Mouse (Mus musculus) cerebellum, adult 11 months (tissue): ENCODE measurements around the gene Ikbkg.
"Not testable (repeated sequence)": the region's sequence is repeated elsewhere in the genome, so short reads cannot be mapped to it uniquely, and the experiment has no call there.

ENCODE experiments used
- DNase-seq: peaks from one replicate; pipeline ENCODE4 v3.0.0; 2022

The Ikbkg gene

DNA sequence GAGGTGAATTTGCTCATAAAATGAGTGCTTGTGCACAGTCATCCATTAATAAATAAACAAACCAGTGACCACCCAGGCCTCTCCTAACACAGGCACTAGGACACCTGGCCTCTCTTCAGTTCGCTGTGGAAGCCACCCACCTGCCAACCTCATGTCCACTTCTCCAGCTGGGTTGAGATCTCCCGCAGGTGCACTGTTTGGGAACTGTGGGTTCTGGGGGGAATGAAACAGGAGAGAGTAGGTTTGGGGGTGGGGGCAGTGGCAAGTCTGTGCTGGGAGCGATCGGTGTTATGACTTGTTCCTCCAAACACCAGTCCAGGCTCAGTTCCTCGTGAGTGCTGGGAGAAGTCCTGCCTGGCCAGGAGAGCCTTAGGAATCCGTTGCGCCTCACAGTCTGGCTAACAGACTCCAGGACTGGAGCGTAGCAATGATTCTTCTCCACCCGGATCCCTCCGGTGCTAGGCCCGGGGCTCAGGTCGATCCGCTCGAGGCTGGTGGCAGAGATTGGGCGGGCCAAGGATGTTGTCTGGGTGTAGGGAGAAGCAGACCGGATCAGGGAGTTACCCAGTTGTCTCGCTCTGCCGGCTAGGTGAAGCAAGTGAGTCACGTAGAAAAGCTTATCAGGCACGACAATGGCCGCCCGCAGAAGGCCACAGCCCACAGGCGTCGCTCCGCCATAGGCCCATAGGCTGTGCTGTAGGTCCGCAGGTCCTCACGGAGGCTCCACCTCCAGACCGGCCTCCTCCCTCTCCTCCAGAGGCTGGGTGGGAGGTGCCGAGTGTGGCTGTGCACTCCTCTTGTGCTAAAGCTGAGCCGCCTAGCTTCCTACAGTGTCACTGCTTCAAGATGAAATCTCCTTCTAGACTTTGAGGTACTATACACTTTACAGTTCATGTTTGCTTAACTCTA, at the start of gene Ikbkg, which contains the start of gene Fam3a:
Ikbkg (plus strand) TSS at position 756 of the 909 bp plus-strand sequence.
Fam3a (minus strand) TSS at position 738 of the 909 bp plus-strand sequence.
- peak; percentile 74 for DNase-seq

DNA sequence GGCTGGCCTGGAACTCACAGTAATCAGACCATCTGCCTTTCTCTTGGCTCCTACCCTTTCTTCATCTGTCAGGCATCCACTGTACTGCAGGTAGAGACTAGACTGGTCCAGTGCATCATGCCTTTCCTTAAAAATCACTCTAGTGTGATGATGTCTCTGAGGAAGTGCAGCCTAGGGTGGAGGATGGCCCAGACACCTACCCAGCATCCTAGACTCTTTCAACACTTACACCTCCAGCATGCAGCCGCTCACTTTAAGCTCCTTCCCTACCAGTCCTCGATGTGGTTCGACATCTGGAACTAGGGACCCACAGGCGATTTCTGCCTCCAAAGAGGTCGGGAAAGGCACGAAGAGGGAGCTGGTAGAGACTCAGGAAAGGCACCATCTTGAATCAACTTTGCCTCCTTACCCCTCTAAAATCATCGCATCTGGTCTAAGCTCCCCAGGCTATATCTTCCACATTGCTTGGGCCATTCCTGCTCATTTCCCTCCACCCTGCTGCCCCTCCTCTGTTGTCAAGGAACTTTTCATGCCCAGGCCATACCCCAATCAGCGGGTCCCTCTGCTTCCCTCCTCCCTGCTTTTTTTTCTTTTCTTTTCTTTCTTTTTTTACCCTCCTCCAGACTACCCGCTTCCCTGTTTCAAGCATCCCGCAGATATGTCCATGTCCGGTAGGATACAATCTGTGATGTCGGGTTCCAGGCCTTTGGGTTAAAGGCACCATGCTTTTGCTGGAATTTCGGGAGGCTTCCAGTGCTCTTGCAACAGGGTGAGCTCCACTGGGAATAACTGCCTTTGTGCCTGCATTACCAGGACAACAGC, 40.2 kb upstream of the Ikbkg start:
- no peak for DNase-seq

DNA sequence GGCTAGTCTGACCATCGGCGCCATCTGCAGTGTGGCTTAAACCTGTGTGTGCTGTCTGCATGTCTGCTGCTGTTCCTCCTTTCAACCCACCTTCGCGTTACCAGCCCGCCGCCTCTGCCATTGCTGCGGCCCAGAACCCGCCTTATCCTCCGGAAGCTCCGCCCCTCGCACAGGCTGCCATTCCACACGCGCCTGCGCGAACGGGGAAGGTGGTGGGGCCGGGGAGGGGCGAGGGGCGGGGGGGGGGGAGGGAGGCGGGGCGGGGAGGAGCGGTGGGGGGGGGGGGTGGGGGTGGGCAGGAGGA, 39.7 kb upstream of the Ikbkg start, which contains the start of gene Lage3:
Lage3 (minus strand) TSS at position 152 of the 304 bp plus-strand sequence.
- peak; percentile 74 for DNase-seq

- not testable (repeated sequence) for DNase-seq
These were observed 36.0 kb upstream of the Ikbkg start for GRCm38 (mm10) chrX:74357069-74357468.

DNA sequence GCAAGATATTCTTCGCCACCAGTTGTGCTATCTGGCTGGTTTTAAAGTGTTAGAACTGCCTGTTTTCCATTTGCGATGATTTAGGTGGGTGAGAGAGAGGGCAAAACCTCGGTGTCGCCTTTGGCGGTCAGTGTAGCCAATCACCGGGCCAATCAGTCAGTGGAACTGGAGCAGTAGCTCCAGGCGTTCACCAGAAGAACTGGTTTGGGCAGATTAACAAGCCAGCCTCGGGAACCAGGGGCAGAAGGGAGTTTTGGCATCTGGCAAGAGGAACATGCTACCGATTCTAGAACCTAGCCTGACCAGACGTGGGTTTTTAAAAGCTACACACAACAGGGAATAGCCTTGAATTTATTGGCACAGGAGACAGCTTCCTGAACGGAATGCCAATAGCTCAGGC, 33.9 kb upstream of the Ikbkg start:
- no peak for DNase-seq

GRCm38 (mm10) chrX:74367512-74367911, 25.6 kb upstream of the Ikbkg start:
- no peak for DNase-seq

DNA sequence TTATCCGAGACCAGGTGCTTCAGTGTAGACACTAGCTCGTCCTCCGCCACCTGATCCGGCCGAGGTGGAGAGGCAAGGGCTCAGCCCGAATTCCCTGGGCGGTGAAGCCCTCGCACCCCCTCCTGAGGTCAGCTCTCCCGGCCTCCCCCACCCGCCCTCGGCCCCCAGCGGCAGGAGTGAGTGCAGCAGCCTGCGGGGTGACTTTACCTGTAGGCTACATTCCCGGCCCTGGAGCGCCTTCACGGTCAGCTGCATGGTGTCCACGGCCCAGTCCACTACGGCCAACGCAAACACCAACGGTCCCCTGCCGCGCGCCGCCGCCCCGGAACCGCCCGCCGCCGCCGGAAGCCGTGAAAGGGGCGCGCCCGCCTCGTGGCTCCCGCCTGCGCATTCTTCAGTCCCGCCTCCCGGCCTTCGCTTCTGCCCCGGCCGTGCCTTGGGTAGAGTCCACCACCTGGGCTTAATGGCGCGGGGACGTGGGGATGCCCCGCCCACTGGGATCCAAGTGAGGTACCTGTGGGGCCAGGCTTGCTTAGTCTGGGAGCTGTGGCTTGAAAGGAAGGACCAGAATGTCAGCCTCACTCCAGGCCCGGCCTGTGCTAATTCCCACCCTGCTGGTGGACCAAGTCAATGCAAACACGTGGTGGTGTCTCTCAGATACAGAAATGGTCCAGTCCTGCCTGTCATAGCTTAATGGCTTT, 24.7 kb upstream of the Ikbkg start:
- peak; percentile 56 for DNase-seq

DNA sequence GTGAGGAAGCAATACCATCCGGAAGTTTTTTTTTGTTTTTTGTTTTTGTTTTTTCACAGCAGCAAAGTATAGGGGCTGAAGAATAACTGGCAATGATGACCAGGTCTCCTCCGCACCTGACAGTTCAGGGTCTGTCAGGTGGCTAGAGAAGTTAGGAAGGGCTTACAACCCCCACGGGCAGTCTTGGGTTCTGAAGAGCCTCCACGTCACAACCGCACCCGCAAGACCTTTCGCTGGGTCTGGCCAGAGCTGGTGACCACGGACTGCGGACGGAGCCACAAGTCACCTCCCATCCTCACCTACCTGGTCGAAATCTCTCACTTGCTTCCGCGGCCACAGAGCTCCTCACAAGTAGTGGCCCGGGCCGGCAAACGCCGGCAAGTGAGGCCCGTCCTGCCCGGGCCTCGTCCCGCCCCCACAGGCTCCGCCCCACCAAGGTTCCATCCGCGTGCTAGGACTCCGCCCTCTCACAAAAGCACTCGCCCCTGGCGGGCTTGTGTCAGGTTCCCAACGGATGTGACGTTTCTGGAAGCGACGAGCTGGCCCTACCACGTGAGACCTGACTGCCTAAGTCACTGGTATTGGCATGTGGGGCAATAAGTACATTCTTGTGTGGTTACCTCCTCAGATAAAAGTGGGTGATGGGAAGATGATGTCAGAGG, 20.1 kb upstream of the Ikbkg start, which contains the start of the genes Ubl4a and Slc10a3:
Ubl4a (minus strand) TSS at position 331 of the 662 bp plus-strand sequence.
Slc10a3 (minus strand) TSS at position 462 of the 662 bp plus-strand sequence.
- peak; percentile 74 for DNase-seq

GRCm38 (mm10) chrX:74384451-74384850, 8.6 kb upstream of the Ikbkg start:
- DNase-seq: no peak

- DNase-seq: no peak
These were observed 4.9 kb upstream of the Ikbkg start for GRCm38 (mm10) chrX:74388153-74388552.

DNA sequence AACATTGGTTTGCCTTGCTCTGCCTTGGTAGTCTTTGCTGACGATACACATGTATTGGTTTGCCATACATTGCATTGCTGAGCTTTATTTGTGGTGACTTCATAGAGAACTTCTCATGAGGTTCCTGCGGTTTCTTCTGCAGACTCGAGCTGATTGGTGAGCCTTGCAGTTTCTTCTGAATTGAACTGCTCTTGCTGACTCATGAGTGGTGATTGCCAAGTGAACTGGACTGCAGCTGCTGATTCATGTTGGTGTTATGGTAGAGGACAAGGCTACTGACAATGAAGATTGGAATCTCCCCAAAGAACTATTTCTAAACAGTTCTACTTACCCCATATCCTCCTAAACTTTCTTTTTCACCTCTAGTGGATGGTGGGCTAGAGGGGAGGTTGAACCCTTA, 7.0 kb downstream of the Ikbkg start:
- DNase-seq: no peak

- no peak for DNase-seq
These were observed 15.2 kb downstream of the Ikbkg start for GRCm38 (mm10) chrX:74408340-74408739.

DNA sequence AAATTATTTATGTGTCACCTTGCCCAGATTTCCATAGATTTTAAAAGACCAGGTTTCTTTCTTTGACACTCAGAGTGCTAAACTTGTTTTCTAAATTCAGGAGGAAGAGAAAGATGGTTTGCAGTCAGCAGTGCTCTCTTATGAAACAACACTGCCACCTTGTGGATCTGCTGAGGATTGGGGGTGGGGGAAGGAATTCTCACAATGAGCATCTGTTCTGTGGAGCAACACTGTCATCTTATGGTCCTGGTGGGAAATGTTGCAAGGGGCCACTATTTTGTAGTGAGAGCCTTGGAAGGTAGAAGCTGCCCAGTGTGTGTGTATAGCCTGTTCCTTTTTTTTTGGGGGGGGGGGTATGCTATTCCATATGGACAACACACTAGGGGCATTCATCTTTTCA, 20.3 kb downstream of the Ikbkg start:
- DNase-seq: peak; percentile 66

DNA sequence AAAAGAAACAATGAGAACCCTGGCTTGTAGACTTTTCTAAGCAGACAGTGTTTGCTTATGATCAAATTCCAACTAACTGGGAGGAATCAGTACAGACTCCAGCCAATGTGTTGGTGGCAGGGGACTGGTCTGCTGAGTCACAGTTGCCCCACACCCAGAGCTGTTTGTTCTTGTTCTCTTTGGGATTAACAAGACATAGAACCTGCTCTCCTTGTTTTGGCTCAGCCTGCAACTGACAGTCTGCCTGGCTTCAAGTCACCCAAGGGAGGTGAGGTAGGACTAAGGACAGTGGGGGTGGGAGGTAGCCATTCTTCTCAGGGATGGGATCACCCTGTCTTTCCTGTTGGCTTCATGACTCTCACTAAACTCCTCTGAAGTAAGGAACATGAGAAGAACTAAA, 31.4 kb downstream of the Ikbkg start:
- no peak for DNase-seq

DNA sequence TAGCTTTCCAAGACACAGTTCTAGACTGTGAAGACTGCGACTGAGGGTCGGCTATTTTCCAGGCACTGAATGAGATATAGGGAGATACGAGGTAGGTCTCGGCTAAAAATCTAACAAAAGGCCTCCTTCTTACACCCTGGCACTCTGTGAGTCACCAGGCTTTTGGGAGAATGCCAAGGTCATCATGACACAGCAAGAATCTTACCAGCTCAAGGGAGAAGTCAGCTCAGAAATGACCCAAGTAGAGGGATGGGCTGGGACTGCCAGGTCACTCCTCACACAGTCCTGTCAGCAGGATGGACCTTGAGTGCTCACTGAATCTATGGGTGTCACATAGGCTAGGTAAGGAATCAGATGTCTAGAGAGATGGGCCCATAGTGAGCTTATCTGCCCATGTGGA, 32.1 kb downstream of the Ikbkg start:
- DNase-seq: no peak

DNA sequence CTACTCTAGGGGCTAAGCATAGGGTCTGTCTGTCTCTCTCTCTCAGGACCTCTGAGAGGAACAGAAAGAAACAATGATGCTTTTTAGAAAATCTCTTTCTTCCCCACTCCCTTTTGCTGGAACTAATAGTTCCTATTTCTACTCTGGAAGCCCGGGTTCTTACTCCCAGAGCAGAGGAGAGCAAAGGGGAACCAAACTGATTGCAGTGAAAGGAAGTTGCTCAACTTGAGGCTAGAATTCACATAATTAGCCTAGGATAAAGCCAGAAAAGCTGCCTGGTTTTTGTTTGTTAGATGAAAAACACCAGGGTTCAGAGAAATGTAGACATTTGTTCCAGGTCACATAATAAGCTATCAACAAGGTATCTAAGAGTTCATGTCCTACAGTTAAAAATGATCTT, 33.2 kb downstream of the Ikbkg start:
- DNase-seq: no peak

GRCm38 (mm10) chrX:74427116-74427515, 34.0 kb downstream of the Ikbkg start:
- DNase-seq: no peak

DNA sequence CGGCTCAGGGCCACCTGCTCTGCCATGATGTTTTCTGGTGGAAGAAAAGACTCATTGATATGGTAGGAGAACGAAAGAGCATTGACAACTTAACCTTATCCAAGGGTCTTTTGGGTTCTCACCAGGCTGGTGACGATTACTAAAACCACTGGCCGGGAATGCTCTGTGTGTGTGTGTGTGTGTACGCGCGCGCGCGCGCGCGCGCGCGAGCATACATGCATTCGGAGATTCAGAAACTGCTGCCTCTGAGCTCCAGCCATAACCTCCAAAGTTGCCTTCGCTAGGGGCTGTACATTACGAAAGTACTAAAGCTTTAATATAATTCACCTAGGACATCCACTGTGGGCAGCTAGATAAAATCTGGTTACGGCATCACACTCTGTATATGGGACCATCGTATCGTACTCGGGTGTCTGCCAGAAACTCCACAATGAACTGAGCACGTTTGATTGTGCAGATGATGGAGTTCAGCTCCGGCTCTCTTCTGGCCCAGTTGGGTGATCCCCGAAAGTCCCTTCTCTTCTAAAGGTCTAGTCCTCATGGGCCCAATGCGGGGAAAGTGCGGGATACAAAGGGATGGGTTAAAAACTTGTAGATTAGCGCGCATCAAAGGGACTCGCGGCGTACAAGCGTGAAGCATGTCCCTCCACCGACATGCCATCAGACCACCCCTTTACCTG, 35.2 kb downstream of the Ikbkg start:
- DNase-seq: no peak

DNA sequence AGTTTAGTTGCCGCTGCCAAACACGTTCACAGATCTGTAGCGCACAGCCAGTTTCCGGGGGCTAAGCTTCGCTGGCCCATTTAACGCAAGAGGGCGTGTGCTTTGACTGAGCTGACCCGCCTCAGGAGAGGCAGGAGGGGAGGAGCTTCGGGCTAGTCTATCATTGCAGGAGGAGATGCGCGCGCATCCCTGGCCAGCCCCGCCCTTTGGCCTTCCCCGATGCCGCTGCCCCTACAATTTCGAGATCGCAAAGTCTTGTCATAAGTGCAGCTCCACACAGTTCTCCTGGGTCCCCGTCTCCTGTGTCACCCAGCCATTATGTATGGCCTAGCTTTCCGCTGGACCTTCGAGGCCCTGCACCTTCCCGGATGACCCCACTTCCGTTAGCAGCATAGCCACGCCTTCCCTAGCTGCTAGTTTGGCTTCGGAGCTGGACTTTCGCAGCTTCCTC, 35.8 kb downstream of the Ikbkg start, which contains the start of gene G6pdx:
G6pdx (minus strand) TSS at position 369 of the 451 bp plus-strand sequence.
- peak; percentile 84 for DNase-seq

DNA sequence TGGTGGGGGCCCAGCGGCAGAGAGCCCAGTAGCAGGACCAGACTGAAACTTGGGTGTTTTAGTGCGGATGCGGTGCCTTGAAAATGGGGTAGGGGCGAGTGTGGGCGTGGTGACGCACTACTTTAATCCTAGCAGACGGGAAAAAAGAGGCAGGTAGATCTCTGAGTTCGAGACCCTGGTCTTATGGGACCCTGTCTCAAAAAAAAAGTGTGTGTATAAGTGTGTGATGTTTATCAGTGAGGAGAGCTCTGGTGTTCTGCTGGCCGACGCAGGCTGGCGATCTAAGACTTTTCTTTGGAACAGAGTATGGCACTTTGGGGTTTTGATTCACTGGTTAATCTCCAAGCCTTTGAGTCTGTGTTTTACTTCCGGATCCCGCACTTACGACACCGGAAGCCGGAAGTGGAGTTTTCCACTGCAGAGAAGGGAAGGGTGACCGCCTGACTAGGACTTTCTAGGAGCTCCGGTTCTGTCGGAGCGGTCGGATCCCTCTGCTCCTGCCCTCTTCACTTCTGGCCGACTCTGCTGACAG, 36.3 kb downstream of the Ikbkg start:
- DNase-seq: peak; percentile 55
